Comparison of ENCODE assay signal across 8 mouse cellular contexts in the genomic region with DNA sequence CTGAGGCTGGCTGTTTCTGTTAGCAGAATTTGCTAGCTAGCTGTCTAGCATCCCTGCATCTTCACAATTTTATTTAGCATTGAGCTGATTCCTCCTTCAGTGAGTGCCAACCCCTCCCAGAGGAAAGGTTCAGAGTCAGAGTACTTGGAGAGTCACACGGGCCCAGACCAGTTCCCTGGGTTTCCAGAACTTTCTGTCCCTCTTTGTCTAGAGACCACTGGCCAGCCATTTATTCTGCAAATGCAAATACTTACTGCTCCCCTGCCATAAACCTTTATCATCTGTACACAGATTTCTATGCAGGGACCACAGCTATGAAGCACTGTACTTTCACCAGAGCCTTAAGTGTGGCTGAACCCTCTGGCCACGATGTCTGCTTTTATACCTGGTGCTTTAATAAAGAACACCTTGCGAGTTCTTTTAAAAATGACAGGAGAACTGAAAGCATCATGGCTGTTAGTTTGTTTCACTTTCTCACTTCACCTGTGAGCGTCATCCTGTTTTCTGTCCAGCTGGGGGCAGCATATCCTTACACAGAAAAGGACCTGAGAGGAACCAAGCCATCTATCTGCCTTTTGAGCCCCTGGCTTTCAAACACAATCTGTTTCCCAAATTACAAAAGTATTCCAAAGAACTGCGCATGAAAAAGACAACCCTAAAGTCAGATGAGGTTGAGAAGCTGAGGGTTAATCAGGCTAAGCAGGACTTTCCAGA.
DNase-seq lines count a peak whose midpoint lies in the region; ATAC-seq and TF ChIP-seq lines count a peak whose summit lies in the region.

No protein-coding gene starts in this region.

- H3K9ac ChIP-seq in heart, adult 2 months (ENCODE audit: low read depth, low read length) = no peak overlapping the region
- no peak overlapping the region for H3K9ac ChIP-seq in heart, embryonic 12.5 days
- H3K9ac ChIP-seq in ES-E14 (ENCODE audit: insufficient read depth, low read depth, low read length, poor library complexity, severe bottlenecking) = no peak overlapping the region
- no peak overlapping the region for H3K9ac ChIP-seq in midbrain, embryonic 13.5 days (replicated peaks)

- 24% methylated on average over 5 of the region's 5 CpGs for WGBS in heart, adult 2 months
- WGBS in heart, embryonic 12.5 days = 28% methylated on average over 5 of the region's 5 CpGs
- WGBS in midbrain, embryonic 13.5 days = 44% methylated on average over 5 of the region's 5 CpGs

- intact Hi-C loops in heart, adult 2 months (cut with DNase I) = loop anchor here (1.0 to 5.0 kb wide), 3 partner anchors 378 to 731 kb away; no protein-coding TSS in a partner anchor
- intact Hi-C loops in heart, postnatal 36 days (cut with DNase I) = loop anchor here (1.0 to 5.0 kb wide), 3 partner anchors 376 to 731 kb away; no protein-coding TSS in a partner anchor

- no peak for ATAC-seq in heart, embryonic 12.5 days (ENCODE audit: insufficient number of reproducible peaks, low FRiP score)
- peak; percentile 45; the same call in 1 of the 2 replicates for ATAC-seq in midbrain, embryonic 13.5 days

- H3K36me3 ChIP-seq in heart, adult 2 months (ENCODE audit: control insufficient read depth, insufficient read depth, low read length) = no peaks in the 10 kb centered on the region
- no peaks in the 10 kb centered on the region for H3K36me3 ChIP-seq in heart, embryonic 12.5 days
- no peaks in the 10 kb centered on the region for H3K36me3 ChIP-seq in ES-E14 (ENCODE audit: control insufficient read depth, insufficient read depth, low read length, poor library complexity, severe bottlenecking)
- H3K36me3 ChIP-seq in midbrain, embryonic 13.5 days = no peaks in the 10 kb centered on the region

- H3K27me3 ChIP-seq in heart, adult 2 months (ENCODE audit: control insufficient read depth, insufficient read depth, low read length) = no peaks in the 10 kb centered on the region
- no peaks in the 10 kb centered on the region for H3K27me3 ChIP-seq in heart, embryonic 12.5 days (replicated peaks)
- no peaks in the 10 kb centered on the region for H3K27me3 ChIP-seq in midbrain, embryonic 13.5 days

- no peak overlapping the region for H3K4me3 ChIP-seq in heart, adult 2 months
- no peak overlapping the region for H3K4me3 ChIP-seq in heart, embryonic 12.5 days
- H3K4me3 ChIP-seq in ES-E14 (ENCODE audit: insufficient read depth in 1 of 2, low read depth in 1 of 2, low read length in 2 of 2, poor library complexity in 1 of 2, severe bottlenecking in 1 of 2) = no peak overlapping the region
- H3K4me3 ChIP-seq in midbrain, embryonic 13.5 days (replicated peaks) = no peak overlapping the region

- TF ChIP-seq EP300 in heart, adult 2 months (IDR thresholded peaks at IDR 0.05; ENCODE audit: insufficient read depth, low read depth, low read length) = no peak

- no peaks in the 10 kb centered on the region for H3K4me1 ChIP-seq in heart, adult 2 months (ENCODE audit: control insufficient read depth, insufficient read depth, low read length)
- no peaks in the 10 kb centered on the region for H3K4me1 ChIP-seq in heart, embryonic 12.5 days (replicated peaks)
- no peaks in the 10 kb centered on the region for H3K4me1 ChIP-seq in ES-E14 (ENCODE audit: control insufficient read depth in 2 of 2, insufficient read depth in 2 of 2, low read length in 2 of 2, poor library complexity in 1 of 2)
- peaks cover 6% of the 10 kb centered on the region; the same call in 1 of the 2 replicates for H3K4me1 ChIP-seq in midbrain, embryonic 13.5 days (replicated peaks)

- no peak overlapping the region for H3K4me2 ChIP-seq in heart, embryonic 12.5 days
- peak overlapping the region; percentile 22 for H3K4me2 ChIP-seq in midbrain, embryonic 13.5 days (replicated peaks)

- DNase-seq in heart, adult 2 months = peak; percentile 11 to 20
- peak; percentile 34 for DNase-seq in ES-E14 (ENCODE audit: low read depth, low spot score)
- peak; percentile 21 to 42 for DNase-seq in cerebellum, postnatal 36 days
- peak; percentile 25 to 41 for DNase-seq in heart, postnatal 36 days
- DNase-seq in left cerebral cortex, adult 11 months (ENCODE audit: low spot score) = peak; percentile 26
- DNase-seq in testis, postnatal 10 days (ENCODE audit: low spot score) = peak; percentile 54

- no peaks in the 10 kb centered on the region for H3K9me3 ChIP-seq in heart, embryonic 12.5 days (replicated peaks)
- H3K9me3 ChIP-seq in ES-E14 (ENCODE audit: control insufficient read depth, insufficient read depth, low read depth, low read length) = no peaks in the 10 kb centered on the region
- H3K9me3 ChIP-seq in midbrain, embryonic 13.5 days = no peaks in the 10 kb centered on the region

- TF ChIP-seq CTCF in heart, adult 2 months (IDR thresholded peaks at IDR 0.05) = peak; percentile 77

- no peak for TF ChIP-seq POLR2A in heart, adult 2 months (IDR thresholded peaks at IDR 0.05; ENCODE audit: insufficient read depth, low read depth, low read length)

- in situ Hi-C loops in ES-E14 (cut with MboI; ENCODE audit: low sequenced_read_pairs in 2 of 2, unreplicated experiment in 2 of 2) = loop anchor here in 1 of 2 experiments (25.0 kb wide), 1 partner anchor 716 kb away; no protein-coding TSS in a partner anchor

- no peak overlapping the region for H3K27ac ChIP-seq in heart, adult 2 months
- no peak overlapping the region for H3K27ac ChIP-seq in heart, embryonic 12.5 days (ENCODE audit: poor library complexity, severe bottlenecking)
- H3K27ac ChIP-seq in ES-E14 (ENCODE audit: insufficient read depth, low read depth, low read length, poor library complexity, severe bottlenecking) = no peak overlapping the region
- H3K27ac ChIP-seq in midbrain, embryonic 13.5 days = no peak overlapping the region

- H3K79me2 ChIP-seq in heart, adult 2 months (replicated peaks; ENCODE audit: control insufficient read depth, insufficient read depth, low read length) = no peaks in the 10 kb centered on the region

TF ChIP-seq in ES-E14, 5 proteins besides CTCF, POLR2A, EP300 and RAD21:
- TF ChIP-seq ZC3H11A (IDR thresholded peaks at IDR 0.05; ENCODE audit: borderline replicate concordance, low read depth, low read length) = peak; percentile 48; the same call in 1 of the 2 replicates
- TF ChIP-seq HCFC1 (IDR thresholded peaks at IDR 0.05; ENCODE audit: borderline replicate concordance, insufficient read depth, low read length) = no peak
